Mouse (Mus musculus) ovary, postnatal 14 days (tissue): ENCODE results near the gene Vmn1r188.
"Not testable (repeated sequence)": the region's sequence is repeated elsewhere in the genome, so short reads cannot be mapped to it uniquely, and the experiment has no call there.

Experiments
- DNase-seq: peaks from one replicate; pipeline ENCODE4 v3.0.0; 2022; ENCODE audit warnings: low spot score

Vmn1r188 gene

GRCm38 (mm10) chr13:22049737-22050440, 34.4 kb upstream of the Vmn1r188 start:
- no peak for DNase-seq

GRCm38 (mm10) chr13:22050591-22051522, 33.4 kb upstream of the Vmn1r188 start:
- DNase-seq = peak; percentile 75

GRCm38 (mm10) chr13:22051523-22051859, 32.7 kb upstream of the Vmn1r188 start:
- DNase-seq = no peak

- no peak for DNase-seq
Measured at GRCm38 (mm10) chr13:22053754-22054153, 30.5 kb upstream of the Vmn1r188 start.

- no peak for DNase-seq
Measured at GRCm38 (mm10) chr13:22061422-22061821, 22.8 kb upstream of the Vmn1r188 start.

GRCm38 (mm10) chr13:22063468-22063867, 20.8 kb upstream of the Vmn1r188 start:
- DNase-seq = no peak

- not testable (repeated sequence) for DNase-seq
Measured at GRCm38 (mm10) chr13:22105724-22106123, 21.5 kb downstream of the Vmn1r188 start, which contains the start of gene Vmn1r189. Gene Vmn1r189, minus strand, starts transcription at chr13:22105824.

- not testable (repeated sequence) for DNase-seq
Measured at GRCm38 (mm10) chr13:22136495-22137293, 52.5 kb downstream of the Vmn1r188 start.
